Mouse (Mus musculus): ENCODE results near the gene Gsn. TPM values are rescaled to one million over a fixed set of nuclear protein-coding genes. Genes with fewer than 3 reads are reported as not detected.

Gsn gene
- polyA plus RNA-seq (2014; fragmentation: Nextera tagmentation; extraction: Ambion mirVana), result 27.9 and 29.9 TPM in 2 replicates

DNA sequence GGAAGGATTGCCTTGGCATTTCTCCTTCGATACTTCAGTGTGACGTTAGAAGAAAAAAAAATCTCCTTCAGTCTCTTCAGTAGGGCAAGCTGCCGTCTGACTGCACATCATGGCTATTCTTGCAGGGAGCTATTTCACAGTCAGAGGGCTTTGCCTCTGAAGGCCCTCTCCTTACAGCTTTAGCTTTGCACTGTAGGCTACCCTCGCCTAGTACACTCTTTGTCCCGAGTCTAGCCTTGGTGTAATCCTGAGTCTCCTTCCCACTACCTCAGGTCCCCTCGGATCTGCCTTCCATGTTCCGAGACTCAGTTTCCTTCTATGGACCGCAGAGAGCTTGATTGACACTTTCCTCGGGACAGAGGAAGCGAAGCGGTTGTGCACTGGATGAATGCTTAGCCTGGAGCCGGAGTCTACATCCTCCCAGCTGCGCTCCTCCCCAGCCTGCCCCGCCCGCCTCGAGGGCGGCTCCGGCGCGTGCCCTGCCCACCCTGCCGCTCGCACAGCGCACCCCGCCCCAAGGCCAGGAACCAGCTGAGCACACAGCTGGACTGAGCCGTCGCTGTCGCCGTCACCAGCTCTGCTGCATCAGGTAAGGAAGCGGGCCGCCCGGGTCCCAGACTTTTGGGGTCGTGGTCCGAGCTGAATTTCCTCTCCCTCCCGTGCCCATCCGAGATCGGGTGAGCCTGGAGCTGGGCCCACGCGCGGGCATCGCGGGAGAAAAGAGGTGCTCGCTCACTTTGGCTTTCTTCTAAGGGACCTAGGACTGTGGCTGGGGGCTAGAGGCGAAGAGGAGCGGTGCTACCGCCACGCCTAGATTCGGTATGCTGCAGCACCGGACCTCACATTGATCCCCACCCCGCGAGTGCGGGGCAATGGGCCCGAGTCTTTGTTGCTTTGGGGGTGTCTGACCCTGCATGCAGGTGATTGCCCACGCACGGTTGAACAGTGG, at the start of gene Gsn:
TSS of gene Gsn (plus strand) at position 496 of the 949 bp plus-strand sequence.
- peak within 1 kb of the TSS; percentile 48 for H3K4me3 ChIP-seq (ENCODE audit: low read depth, low read length)
- no peaks in the 10 kb centered on the region for H3K36me3 ChIP-seq (ENCODE audit: control insufficient read depth, insufficient read depth, low read length)
- H3K27me3 ChIP-seq (ENCODE audit: control insufficient read depth, insufficient read depth, low read length), result peaks cover 20% of the 10 kb centered on the region
- WGBS, result 4% methylated on average over 54 of the region's 54 CpGs
- H3K27ac ChIP-seq (ENCODE audit: low read depth, low read length), result no peak within 1 kb of the TSS
- ATAC-seq (ENCODE audit: low FRiP score) (peak; percentile 94), DNase-seq (ENCODE audit: low spot score, missing footprints) (peak; percentile 95)
- peak within 1 kb of the TSS; percentile 63 for H3K9ac ChIP-seq (ENCODE audit: low read length)
- H3K4me2 ChIP-seq, result peak within 1 kb of the TSS; percentile 86
- peaks cover 5% of the 10 kb centered on the region for H3K4me1 ChIP-seq (ENCODE audit: control insufficient read depth, insufficient read depth, low read length)
- H3K9me3 ChIP-seq (ENCODE audit: control insufficient read depth, low read length), result no peaks in the 10 kb centered on the region

DNA sequence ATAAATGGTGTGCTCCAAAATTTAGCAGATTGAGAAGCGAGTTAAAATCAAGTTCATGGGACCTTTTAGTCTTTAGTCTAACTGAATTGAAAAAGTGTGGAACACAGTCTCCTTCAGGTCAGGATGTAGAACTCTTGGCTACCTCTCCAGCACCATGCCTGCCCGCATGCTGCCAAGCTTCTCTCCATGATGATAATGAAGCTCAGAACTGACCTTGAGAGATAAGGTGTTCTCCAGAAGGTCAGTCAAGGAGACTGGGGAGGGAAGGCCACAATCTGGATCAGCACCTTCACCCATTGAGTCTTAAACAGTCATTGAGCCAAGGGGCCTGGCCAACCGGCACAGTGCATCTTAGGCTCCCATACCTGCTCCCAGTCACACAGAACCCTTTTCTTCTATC, 49.4 kb upstream of the Gsn start:
- Histone ChIP-seq H3K4me2 (no peak overlapping the region), H3K9me3 (ENCODE audit: control insufficient read depth, low read length) (no peaks in the 10 kb centered on the region), H3K36me3 (ENCODE audit: control insufficient read depth, insufficient read depth, low read length) (no peaks in the 10 kb centered on the region), H3K27ac (ENCODE audit: low read depth, low read length) (no peak overlapping the region), H3K4me3 (ENCODE audit: low read depth, low read length) (no peak overlapping the region), H3K27me3 (ENCODE audit: control insufficient read depth, insufficient read depth, low read length) (no peaks in the 10 kb centered on the region), H3K9ac (ENCODE audit: low read length) (no peak overlapping the region), H3K4me1 (ENCODE audit: control insufficient read depth, insufficient read depth, low read length) (no peaks in the 10 kb centered on the region)
- 86% methylated on average over 3 of the region's 3 CpGs for WGBS
- DNase-seq (ENCODE audit: low spot score, missing footprints) (no peak), ATAC-seq (ENCODE audit: low FRiP score) (no peak)

DNA sequence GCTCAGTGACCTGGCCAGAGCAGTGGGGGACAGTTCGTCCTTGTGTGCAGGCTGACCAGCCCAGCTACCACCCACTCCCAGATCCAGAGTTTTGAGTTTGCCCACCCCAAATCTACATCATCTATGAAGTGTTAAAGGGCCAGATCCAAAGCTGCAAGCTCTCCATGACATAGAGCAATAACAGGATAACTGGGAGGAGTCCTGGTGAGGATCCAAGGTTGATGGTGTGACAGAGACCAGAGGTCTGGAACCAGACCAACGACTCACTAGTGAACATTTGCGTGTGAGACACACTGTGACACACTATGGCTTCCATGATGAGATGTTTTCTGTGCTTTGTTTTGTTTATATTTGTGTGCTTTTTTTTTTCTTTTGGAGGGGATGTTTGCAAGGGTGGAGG, 48.1 kb upstream of the Gsn start:
- WGBS, result 93% methylated on average over 3 of the region's 3 CpGs
- Histone ChIP-seq H3K27me3 (ENCODE audit: control insufficient read depth, insufficient read depth, low read length) (no peaks in the 10 kb centered on the region), H3K4me1 (ENCODE audit: control insufficient read depth, insufficient read depth, low read length) (no peaks in the 10 kb centered on the region), H3K27ac (ENCODE audit: low read depth, low read length) (no peak overlapping the region), H3K4me2 (no peak overlapping the region), H3K9me3 (ENCODE audit: control insufficient read depth, low read length) (no peaks in the 10 kb centered on the region), H3K9ac (ENCODE audit: low read length) (no peak overlapping the region), H3K4me3 (ENCODE audit: low read depth, low read length) (no peak overlapping the region), H3K36me3 (ENCODE audit: control insufficient read depth, insufficient read depth, low read length) (no peaks in the 10 kb centered on the region)
- DNase-seq (ENCODE audit: low spot score, missing footprints) (no peak), ATAC-seq (ENCODE audit: low FRiP score) (no peak)

DNA sequence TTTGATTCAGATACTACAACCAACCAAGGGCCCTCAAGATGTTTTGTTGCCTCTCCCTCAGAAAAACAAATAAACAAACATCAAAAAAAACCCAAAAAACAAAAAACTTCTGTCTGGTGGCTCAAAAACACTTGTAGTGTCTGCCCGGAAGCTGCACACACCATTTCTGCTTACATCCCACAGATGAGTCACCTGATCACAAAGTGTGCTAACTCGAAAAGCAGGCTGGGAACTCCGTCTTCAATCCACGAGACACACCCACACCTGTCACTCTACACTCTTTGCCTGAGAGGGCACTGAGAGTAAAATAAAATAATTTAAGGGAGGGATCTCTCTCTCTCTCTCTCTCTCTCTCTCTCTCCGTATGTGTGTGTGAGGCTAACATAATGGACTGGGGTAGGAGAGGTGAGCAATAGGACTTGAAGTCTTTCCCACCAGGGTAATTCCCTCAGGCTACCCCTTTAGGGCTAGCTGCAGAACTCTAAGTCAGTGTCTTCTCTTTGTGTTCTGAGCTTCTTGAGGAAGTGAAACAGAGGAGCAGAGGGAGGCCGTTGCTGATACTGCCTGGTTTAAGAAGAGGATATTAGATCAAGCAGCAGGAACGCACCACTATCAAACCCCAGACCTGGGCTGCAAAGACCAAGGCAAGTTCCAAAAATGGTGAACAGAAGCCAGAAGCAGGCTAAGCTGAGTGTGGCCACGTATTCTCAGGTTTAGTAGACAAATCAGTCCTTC, 47.1 kb upstream of the Gsn start:
- ATAC-seq (ENCODE audit: low FRiP score) (no peak), DNase-seq (ENCODE audit: low spot score, missing footprints) (no peak)
- no peaks in the 10 kb centered on the region for H3K9me3 ChIP-seq (ENCODE audit: control insufficient read depth, low read length)
- no peaks in the 10 kb centered on the region for H3K27me3 ChIP-seq (ENCODE audit: control insufficient read depth, insufficient read depth, low read length)
- no peaks in the 10 kb centered on the region for H3K4me1 ChIP-seq (ENCODE audit: control insufficient read depth, insufficient read depth, low read length)
- WGBS, result 77% methylated on average over 8 of the region's 8 CpGs
- no peak overlapping the region for H3K4me3 ChIP-seq (ENCODE audit: low read depth, low read length)
- no peak overlapping the region for H3K27ac ChIP-seq (ENCODE audit: low read depth, low read length)
- H3K36me3 ChIP-seq (ENCODE audit: control insufficient read depth, insufficient read depth, low read length), result no peaks in the 10 kb centered on the region
- H3K9ac ChIP-seq (ENCODE audit: low read length), result no peak overlapping the region
- no peak overlapping the region for H3K4me2 ChIP-seq

DNA sequence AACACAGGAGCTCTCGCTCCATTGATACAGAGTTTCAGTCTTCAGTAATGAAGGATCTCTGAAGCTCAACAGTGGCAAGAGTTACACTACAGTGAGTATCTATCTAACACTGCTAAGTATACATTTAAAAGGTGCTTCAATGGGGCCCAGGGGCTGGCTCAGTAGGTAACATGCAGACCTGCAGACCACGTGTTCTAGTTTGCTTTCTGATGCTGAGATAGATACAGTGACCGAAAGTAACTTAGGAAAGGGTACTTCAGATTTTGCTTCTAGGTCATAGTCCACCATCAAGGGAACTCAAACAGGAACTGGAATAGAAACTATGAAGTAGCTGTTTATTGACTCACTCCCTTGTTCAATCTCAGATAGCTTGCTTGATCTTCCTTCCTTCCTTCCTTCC, 44.5 kb upstream of the Gsn start:
- H3K4me3 ChIP-seq (ENCODE audit: low read depth, low read length), result no peak overlapping the region
- no peak overlapping the region for H3K9ac ChIP-seq (ENCODE audit: low read length)
- no peak for DNase-seq (ENCODE audit: low spot score, missing footprints)
- no peak for ATAC-seq (ENCODE audit: low FRiP score)
- no peak overlapping the region for H3K27ac ChIP-seq (ENCODE audit: low read depth, low read length)
- no peak overlapping the region for H3K4me2 ChIP-seq
- H3K36me3 ChIP-seq (ENCODE audit: control insufficient read depth, insufficient read depth, low read length), result no peaks in the 10 kb centered on the region
- H3K9me3 ChIP-seq (ENCODE audit: control insufficient read depth, low read length), result no peaks in the 10 kb centered on the region
- no peaks in the 10 kb centered on the region for H3K27me3 ChIP-seq (ENCODE audit: control insufficient read depth, insufficient read depth, low read length)
- peaks cover 3% of the 10 kb centered on the region; the same call in 1 of the 2 replicates for H3K4me1 ChIP-seq (ENCODE audit: control insufficient read depth, insufficient read depth, low read length)
- 85% methylated on average over 3 of the region's 3 CpGs for WGBS

DNA sequence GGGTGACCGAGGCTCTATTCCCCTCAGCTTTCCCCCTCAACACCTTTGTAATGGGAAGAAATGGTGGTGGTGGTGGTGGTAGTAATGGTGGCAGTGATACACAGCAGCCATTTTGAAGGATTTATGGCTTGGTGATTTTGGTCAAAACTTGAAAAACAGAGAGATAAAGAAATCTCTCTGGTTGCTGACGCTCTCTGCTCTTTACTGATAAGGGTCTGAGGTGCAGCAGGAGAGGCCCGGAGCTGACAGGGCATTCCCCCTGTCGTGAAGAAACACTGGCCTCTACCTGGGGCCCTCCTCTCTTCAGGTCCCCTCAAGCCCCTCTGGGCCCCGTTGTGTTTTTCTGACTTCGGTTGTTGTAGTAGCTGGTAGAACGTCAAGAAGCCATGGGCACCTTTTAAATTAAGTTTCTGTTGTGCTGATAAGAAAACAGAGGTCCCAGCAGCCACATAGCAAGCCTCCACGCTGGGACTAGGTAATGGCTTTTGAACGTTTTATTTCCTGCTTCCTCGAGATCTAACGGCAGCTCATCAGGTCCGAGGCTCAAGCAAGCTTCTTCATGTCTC, 42.8 kb upstream of the Gsn start:
- no peak for ATAC-seq (ENCODE audit: low FRiP score)
- H3K9ac ChIP-seq (ENCODE audit: low read length), result no peak overlapping the region
- peaks cover 2% of the 10 kb centered on the region; the same call in 1 of the 2 replicates for H3K9me3 ChIP-seq (ENCODE audit: control insufficient read depth, low read length)
- no peak for DNase-seq (ENCODE audit: low spot score, missing footprints)
- H3K36me3 ChIP-seq (ENCODE audit: control insufficient read depth, insufficient read depth, low read length), result no peaks in the 10 kb centered on the region
- peaks cover 3% of the 10 kb centered on the region; the same call in 1 of the 2 replicates for H3K4me1 ChIP-seq (ENCODE audit: control insufficient read depth, insufficient read depth, low read length)
- H3K27ac ChIP-seq (ENCODE audit: low read depth, low read length), result no peak overlapping the region
- 88% methylated on average over 12 of the region's 12 CpGs for WGBS
- H3K4me2 ChIP-seq, result no peak overlapping the region
- H3K4me3 ChIP-seq (ENCODE audit: low read depth, low read length), result no peak overlapping the region
- no peaks in the 10 kb centered on the region for H3K27me3 ChIP-seq (ENCODE audit: control insufficient read depth, insufficient read depth, low read length)

DNA sequence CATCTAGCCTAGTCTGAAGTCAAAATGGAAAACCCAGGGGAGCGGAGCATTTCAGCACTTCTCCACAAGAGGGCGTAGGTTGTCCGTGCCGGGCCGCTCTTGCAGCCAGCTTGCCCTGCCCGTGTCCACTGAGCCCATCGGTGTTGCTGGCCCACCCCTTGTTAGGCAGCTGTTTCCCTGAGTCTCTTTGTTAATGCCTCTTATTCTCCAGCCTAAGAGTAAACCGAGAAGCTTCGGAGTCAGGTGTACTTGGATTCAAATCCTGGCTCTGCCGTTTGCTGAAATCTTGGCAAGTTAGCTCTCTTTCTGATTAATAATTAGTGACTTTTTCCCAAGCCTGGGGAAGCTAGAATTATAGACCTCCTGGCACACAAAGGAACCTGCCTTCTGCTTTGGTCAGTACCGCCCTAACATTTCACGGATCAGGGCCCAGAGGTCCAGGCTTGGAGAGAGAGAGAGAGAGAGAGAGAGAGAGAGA, 41.3 kb upstream of the Gsn start:
- H3K27me3 ChIP-seq (ENCODE audit: control insufficient read depth, insufficient read depth, low read length), result no peaks in the 10 kb centered on the region
- WGBS, result 4% methylated on average over 12 of the region's 12 CpGs
- H3K4me2 ChIP-seq, result peak overlapping the region; percentile 23
- peak; percentile 100 for DNase-seq (ENCODE audit: low spot score, missing footprints)
- ATAC-seq (ENCODE audit: low FRiP score), result peak; percentile 89
- H3K36me3 ChIP-seq (ENCODE audit: control insufficient read depth, insufficient read depth, low read length), result no peaks in the 10 kb centered on the region
- H3K9me3 ChIP-seq (ENCODE audit: control insufficient read depth, low read length), result peaks cover 2% of the 10 kb centered on the region; the same call in 1 of the 2 replicates
- H3K4me1 ChIP-seq (ENCODE audit: control insufficient read depth, insufficient read depth, low read length), result peaks cover 3% of the 10 kb centered on the region; the same call in 1 of the 2 replicates
- H3K9ac ChIP-seq (ENCODE audit: low read length), result peak overlapping the region; percentile 21; the same call in 1 of the 2 replicates
- no peak overlapping the region for H3K4me3 ChIP-seq (ENCODE audit: low read depth, low read length)
- peak overlapping the region; percentile 60 for H3K27ac ChIP-seq (ENCODE audit: low read depth, low read length)

DNA sequence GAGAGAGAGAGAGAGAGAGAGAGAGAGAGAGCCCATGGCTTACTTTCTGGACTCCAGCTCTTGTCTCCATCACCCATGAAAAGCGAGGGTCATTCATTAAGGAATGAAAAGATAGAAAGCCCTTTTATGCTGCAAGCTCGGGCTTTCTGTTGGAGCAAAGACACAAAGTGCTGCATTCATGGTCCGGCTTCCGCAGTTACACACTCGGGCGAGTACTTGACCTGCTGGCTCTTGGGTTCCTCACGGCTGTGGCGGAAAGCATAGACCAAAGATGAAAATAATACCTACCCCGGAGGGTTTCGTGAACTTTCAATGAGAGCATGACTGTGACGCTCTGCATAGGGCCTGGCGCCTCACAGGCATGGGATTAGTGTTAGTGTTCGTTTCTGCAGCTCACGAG, 40.8 kb upstream of the Gsn start:
- H3K27me3 ChIP-seq (ENCODE audit: control insufficient read depth, insufficient read depth, low read length), result no peaks in the 10 kb centered on the region
- peak overlapping the region; percentile 23 for H3K4me2 ChIP-seq
- peak overlapping the region; percentile 21; the same call in 1 of the 2 replicates for H3K9ac ChIP-seq (ENCODE audit: low read length)

More for the DNA sequence above, 40.8 kb upstream of the Gsn start:
- DNase-seq (ENCODE audit: low spot score, missing footprints), result peak; percentile 91
- Histone ChIP-seq H3K27ac (ENCODE audit: low read depth, low read length) (peak overlapping the region; percentile 60; the same call in 1 of the 2 replicates), H3K36me3 (ENCODE audit: control insufficient read depth, insufficient read depth, low read length) (no peaks in the 10 kb centered on the region), H3K9me3 (ENCODE audit: control insufficient read depth, low read length) (peaks cover 2% of the 10 kb centered on the region; the same call in 1 of the 2 replicates), H3K4me3 (ENCODE audit: low read depth, low read length) (no peak overlapping the region), H3K4me1 (ENCODE audit: control insufficient read depth, insufficient read depth, low read length) (peaks cover 3% of the 10 kb centered on the region; the same call in 1 of the 2 replicates)
- WGBS, result 37% methylated on average over 14 of the region's 14 CpGs
- 0 out of 2 replicates have a peak, but pooled peaks have one; percentile 30 for ATAC-seq (ENCODE audit: low FRiP score)

All from midbrain, embryonic 11.5 days (tissue).